Mouse (Mus musculus): ENCODE measurements around the gene Fen1. TPM values are rescaled to one million over a fixed set of nuclear protein-coding genes. Genes with fewer than 3 reads are reported as not detected.
A peak's percentile ranks its signal among the peaks of the same experiment; 100 is the strongest.

Fen1 gene
- 4.8 and 6.6 TPM in 2 replicates for polyA plus RNA-seq (2012; rRNA removed)

DNA sequence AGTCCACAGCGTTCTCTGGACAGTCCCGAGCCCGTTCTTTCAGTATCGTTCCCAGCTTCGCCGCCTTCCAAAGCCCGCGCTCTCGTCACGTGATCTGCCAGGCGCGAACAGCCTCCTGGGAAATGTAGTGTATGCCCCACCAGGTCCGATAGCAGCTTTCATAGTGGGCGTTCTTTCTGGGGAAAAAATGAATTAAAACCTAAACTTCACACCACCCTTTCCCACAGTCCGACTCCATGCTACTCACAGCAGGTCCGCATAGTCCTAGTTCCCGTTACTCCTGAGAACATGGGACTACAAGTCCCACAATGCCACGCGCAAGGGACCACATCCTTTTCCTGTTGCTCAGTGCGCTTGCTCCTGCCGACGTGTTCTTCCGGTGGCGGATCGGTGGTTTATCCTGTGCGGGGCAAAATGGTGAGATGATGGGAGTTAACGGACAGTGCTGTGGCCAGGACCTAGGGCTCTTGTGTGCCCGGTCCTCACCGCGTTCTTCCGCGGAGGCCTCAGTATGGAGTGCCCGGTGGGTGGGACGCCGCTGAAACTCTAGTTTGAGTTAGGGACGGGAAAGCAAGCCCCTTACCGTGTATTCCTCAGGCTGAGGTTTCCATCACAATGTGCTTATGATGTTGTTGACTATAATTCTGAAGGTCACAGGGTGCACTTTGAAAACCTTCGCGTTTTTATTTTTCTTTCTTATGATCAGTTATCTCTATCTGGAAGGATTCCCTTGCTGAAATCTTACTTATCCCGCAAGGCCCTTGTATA, at the start of gene Fen1, which contains the start of gene Tmem258:
TSS of gene Fen1 (minus strand) at position 322 of the 768 bp plus-strand sequence.
TSS of gene Tmem258 (plus strand) at position 167 of the 768 bp plus-strand sequence.
- peak; percentile 97 for DNase-seq
- Histone ChIP-seq H3K4me1 (ENCODE audit: control insufficient read depth, insufficient read depth, low read length) (peaks cover 2% of the 10 kb centered on the region; the same call in 1 of the 2 replicates), H3K4me3 (replicated peaks; ENCODE audit: extremely low read depth, low read depth, low read length) (peak within 1 kb of the TSS; percentile 93)
- TF ChIP-seq POLR2A (IDR thresholded peaks at IDR 0.05; ENCODE audit: borderline replicate concordance, extremely low read depth, low read depth, low read length) (peak; percentile 95; the same call in 1 of the 2 replicates), CTCF (IDR thresholded peaks at IDR 0.05; ENCODE audit: insufficient read depth, low read length) (no peak)
- under 1% methylated on average over 40 of the region's 40 CpGs for WGBS

DNA sequence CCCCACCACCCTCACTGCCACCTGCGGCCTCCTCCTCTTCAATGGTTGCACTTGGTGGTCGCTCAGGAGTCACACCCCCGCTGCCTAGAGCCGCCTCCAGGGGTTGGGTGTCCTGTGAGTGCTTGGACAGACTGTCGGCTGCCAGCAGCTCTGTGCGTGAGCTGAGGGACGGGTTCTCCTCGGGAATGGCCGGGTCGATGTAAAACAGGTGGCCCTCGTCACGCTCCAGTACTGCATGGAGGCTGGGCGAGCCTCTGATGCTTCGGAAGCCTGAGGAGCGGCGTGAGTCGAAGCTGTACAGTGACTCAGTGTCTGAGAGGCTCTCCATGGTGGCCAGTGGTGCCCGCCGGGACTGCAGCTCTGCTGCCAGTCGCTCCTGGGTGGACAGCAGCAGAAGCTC, 44.2 kb upstream of the Fen1 start:
- 52% methylated on average over 20 of the region's 20 CpGs for WGBS
- DNase-seq: no peak
- no peaks in the 10 kb centered on the region for H3K4me1 ChIP-seq (ENCODE audit: control insufficient read depth, insufficient read depth, low read length)
- no peak for TF ChIP-seq CTCF (IDR thresholded peaks at IDR 0.05; ENCODE audit: insufficient read depth, low read length)
- H3K4me3 ChIP-seq (replicated peaks; ENCODE audit: extremely low read depth, low read depth, low read length): no peak overlapping the region

DNA sequence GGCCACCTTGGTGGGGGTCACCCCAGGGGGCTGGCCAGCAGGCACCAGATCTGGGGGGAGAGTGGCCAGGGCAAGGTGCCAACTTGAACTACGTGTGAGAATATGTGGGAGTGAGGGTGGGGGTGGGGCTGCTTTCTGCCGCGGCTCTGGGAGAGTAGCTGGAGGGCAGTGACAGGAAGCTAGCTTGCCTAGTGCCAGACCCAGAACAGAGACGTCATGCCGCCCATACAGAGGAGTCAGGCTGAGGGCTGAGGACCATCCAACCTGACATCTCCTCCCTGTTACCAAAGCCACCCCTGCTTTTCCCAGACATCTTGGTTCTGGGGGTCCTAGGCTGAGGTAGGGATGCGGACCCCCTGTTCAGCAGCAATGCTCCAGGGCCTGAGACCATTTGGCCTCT, 43.2 kb upstream of the Fen1 start:
- 25% methylated on average over 6 of the region's 6 CpGs for WGBS
- H3K4me3 ChIP-seq (replicated peaks; ENCODE audit: extremely low read depth, low read depth, low read length): no peak overlapping the region
- DNase-seq: no peak
- no peak for TF ChIP-seq CTCF (IDR thresholded peaks at IDR 0.05; ENCODE audit: insufficient read depth, low read length)
- no peaks in the 10 kb centered on the region for H3K4me1 ChIP-seq (ENCODE audit: control insufficient read depth, insufficient read depth, low read length)

DNA sequence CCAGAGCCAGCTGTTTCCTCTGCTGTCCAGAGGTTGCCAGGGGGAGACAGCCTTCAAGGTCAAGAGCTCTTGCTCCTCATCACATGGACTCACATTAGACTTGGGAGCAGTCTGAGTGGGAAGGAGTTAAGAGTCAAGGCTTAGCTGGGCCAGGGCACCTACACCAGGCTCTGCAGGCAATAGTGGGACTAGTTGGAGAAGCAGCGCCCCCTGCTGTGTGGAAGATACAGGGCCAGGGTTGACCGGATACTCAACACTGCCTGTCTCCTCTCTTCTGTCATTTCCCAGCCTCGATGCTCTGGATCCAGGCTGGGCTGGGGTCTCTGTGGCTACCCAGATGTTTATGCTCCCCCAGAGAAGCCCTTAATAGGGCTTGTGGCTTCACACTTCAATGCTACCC, 40.2 kb upstream of the Fen1 start:
- TF ChIP-seq CTCF (IDR thresholded peaks at IDR 0.05; ENCODE audit: insufficient read depth, low read length): peak; percentile 57
- no peak for TF ChIP-seq POLR2A (IDR thresholded peaks at IDR 0.05; ENCODE audit: borderline replicate concordance, extremely low read depth, low read depth, low read length)
- Histone ChIP-seq H3K4me3 (replicated peaks; ENCODE audit: extremely low read depth, low read depth, low read length) (no peak overlapping the region), H3K4me1 (ENCODE audit: control insufficient read depth, insufficient read depth, low read length) (no peaks in the 10 kb centered on the region)
- 19% methylated on average over 3 of the region's 3 CpGs for WGBS
- peak; percentile 48 for DNase-seq

DNA sequence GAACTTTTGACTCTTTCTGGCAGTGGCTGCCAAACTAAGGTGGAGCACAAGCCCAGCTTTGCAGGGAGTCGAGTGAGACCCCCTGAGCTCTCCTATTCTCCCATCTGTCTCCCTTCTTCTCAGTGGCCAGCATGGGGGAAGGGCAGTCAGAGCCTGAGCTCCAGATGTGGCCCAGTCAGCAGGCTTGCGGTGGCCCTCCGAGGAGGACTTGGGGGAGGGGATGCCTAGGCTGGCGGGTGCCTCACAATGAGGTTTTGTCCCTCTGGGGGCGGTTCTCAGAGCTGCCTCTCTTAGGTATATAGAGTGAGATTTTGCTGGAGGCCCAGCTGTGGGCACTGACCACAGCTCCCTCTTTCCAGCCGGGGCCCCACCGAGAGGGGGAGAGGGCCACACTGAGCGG, 38.9 kb upstream of the Fen1 start:
- TF ChIP-seq CTCF (IDR thresholded peaks at IDR 0.05; ENCODE audit: insufficient read depth, low read length) (no peak), POLR2A (IDR thresholded peaks at IDR 0.05; ENCODE audit: borderline replicate concordance, extremely low read depth, low read depth, low read length) (no peak)
- Histone ChIP-seq H3K4me1 (ENCODE audit: control insufficient read depth, insufficient read depth, low read length) (no peaks in the 10 kb centered on the region), H3K4me3 (replicated peaks; ENCODE audit: extremely low read depth, low read depth, low read length) (no peak overlapping the region)
- DNase-seq: no peak
- 39% methylated on average over 8 of the region's 8 CpGs for WGBS

DNA sequence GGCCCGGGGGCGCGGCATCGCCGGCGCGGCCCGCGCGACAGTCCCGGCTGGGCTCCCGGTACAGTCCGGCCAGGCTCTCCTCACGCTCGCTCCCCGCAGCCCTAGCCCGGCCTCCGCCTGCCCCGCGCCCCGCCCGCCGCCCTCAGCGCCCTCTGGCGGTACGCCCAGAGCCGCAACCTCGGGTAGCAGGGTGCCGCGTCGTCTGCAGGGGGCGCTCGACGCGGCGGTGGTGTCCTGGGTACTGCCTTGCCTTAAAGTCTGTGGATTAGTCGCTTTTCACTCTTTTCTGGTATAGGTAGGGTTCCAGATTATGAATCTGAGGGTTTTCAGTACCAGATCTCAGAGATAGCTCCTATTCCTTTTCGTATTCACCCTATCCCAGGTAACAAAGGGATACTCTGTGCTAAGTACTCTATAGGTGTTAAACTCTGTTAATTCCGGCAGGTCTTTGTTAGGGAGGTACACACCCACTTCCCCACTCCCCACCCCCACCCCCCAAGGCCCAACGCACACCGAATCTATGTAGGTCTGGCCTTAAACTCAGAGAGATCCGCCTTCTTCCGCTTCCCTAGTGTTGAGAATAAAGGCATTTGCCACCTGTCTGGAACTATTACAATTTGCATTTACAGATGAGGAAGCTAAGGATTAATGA, 36.8 kb upstream of the Fen1 start, which contains the start of gene Myrf:
TSS of gene Myrf (minus strand) at position 95 of the 652 bp plus-strand sequence.
- Histone ChIP-seq H3K4me1 (ENCODE audit: control insufficient read depth, insufficient read depth, low read length) (no peaks in the 10 kb centered on the region), H3K4me3 (replicated peaks; ENCODE audit: extremely low read depth, low read depth, low read length) (peak within 1 kb of the TSS; percentile 26)
- DNase-seq: peak; percentile 83
- TF ChIP-seq POLR2A (IDR thresholded peaks at IDR 0.05; ENCODE audit: borderline replicate concordance, extremely low read depth, low read depth, low read length) (no peak), CTCF (IDR thresholded peaks at IDR 0.05; ENCODE audit: insufficient read depth, low read length) (peak; percentile 69)
- WGBS: 10% methylated on average over 43 of the region's 43 CpGs

DNA sequence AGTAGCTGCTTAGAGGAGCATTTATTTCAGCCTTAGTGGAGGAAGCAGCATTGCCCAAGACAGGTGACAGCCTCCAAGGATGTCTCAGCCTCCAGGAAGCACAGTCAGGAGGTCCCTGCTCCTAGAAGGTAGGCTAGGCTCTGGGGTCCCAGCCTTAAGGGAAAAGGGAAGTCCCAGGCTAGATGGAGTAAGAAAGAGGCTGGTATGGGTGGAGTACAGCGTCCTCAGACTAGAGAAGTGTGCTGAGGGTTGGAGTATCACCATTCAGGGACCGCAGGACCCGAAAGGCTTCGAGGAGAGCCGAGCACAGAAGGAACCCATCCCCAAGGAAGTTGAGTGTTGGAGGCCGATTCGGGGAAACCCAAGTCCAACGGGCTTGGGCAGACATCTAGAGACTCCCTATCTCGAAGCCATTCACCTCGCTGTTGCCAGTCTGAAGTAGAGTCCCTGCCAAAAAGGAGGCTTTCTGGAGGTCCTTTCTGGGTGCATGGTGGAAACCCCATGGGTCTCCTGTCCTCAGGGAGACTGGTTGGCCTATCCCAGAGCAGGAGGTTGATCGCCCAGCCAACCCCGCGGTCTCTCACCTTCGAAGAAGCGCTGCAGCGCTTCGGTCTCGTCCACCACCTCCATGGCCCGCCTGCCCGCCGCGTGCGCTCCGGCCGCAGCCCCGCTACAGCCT, 36.1 kb upstream of the Fen1 start:
- WGBS: 4% methylated on average over 26 of the region's 26 CpGs
- peak; percentile 18 for DNase-seq
- H3K4me3 ChIP-seq (replicated peaks; ENCODE audit: extremely low read depth, low read depth, low read length): peak overlapping the region; percentile 26
- no peaks in the 10 kb centered on the region for H3K4me1 ChIP-seq (ENCODE audit: control insufficient read depth, insufficient read depth, low read length)
- no peak for TF ChIP-seq CTCF (IDR thresholded peaks at IDR 0.05; ENCODE audit: insufficient read depth, low read length)
- TF ChIP-seq POLR2A (IDR thresholded peaks at IDR 0.05; ENCODE audit: borderline replicate concordance, extremely low read depth, low read depth, low read length): no peak

DNA sequence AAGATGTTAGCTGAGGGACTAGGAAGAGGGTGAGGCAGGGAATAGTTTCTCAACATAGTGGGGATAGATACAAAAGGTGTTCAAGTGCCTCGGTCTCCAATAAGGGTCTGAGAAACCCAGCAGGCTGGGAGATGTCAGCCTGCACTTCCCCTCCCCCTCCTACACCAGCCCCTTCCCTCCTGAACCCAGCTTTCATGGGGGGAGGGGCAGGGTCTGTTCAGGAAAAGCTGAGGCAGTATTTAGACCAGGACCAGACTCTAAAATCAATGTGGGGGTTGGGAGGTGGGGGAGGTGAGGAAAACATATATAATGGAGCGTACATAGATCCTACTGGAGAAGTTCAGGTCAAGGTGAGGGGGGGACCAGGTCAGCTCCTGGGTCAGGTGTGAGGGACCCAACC, 35.5 kb upstream of the Fen1 start:
- Histone ChIP-seq H3K4me3 (replicated peaks; ENCODE audit: extremely low read depth, low read depth, low read length) (no peak overlapping the region), H3K4me1 (ENCODE audit: control insufficient read depth, insufficient read depth, low read length) (no peaks in the 10 kb centered on the region)
- 60% methylated on average over 2 of the region's 2 CpGs for WGBS
- DNase-seq: no peak
- TF ChIP-seq POLR2A (IDR thresholded peaks at IDR 0.05; ENCODE audit: borderline replicate concordance, extremely low read depth, low read depth, low read length): no peak
- no peak for TF ChIP-seq CTCF (IDR thresholded peaks at IDR 0.05; ENCODE audit: insufficient read depth, low read length)

DNA sequence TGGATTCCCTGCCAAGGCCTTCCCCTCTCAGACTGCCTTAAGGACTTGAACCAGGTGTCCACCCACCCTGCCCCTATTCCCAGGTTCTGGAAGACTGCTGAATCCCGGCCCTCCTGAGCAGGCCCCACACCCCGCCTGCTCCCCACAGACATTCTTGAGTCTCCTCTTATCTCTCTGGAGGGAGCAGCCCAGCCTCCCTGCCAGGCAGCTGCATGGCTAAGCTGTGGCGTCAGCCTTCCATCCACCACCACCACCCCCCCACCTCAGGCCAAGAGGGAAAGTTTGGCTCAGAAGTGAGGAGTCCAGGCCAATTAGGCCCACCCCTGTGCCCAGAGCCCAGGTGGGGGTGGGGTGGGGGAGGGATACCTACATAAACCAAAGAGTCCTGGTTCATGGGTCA, 34.5 kb upstream of the Fen1 start:
- no peaks in the 10 kb centered on the region for H3K4me1 ChIP-seq (ENCODE audit: control insufficient read depth, insufficient read depth, low read length)
- no peak overlapping the region for H3K4me3 ChIP-seq (replicated peaks; ENCODE audit: extremely low read depth, low read depth, low read length)
- TF ChIP-seq CTCF (IDR thresholded peaks at IDR 0.05; ENCODE audit: insufficient read depth, low read length): no peak
- TF ChIP-seq POLR2A (IDR thresholded peaks at IDR 0.05; ENCODE audit: borderline replicate concordance, extremely low read depth, low read depth, low read length): no peak
- 58% methylated on average over 3 of the region's 3 CpGs for WGBS
- DNase-seq: peak; percentile 25

Measured in lung, adult 2 months (tissue).